Mouse (Mus musculus) hindbrain, embryonic 14.5 days (tissue): ENCODE results near the gene Tmem151a. TPM values are rescaled to one million over a fixed set of nuclear protein-coding genes. Genes with fewer than 3 reads are reported as not detected.

Experiments
- ATAC-seq: fragments of 200-750 bp; cut with Nextera tagmentation; 2 replicates; pipeline ENCODE4 v1.8.0; 2017; ENCODE audit warnings: moderate number of reproducible peaks, mild to moderate bottlenecking, moderate TSS enrichment, moderate library complexity; ENCODE audit not compliant: low FRiP score
- DNase-seq: peaks from one replicate; pipeline ENCODE4 v3.0.0-alpha.2; 2015; ENCODE audit warnings: low spot score
- H3K27ac ChIP-seq: fragments of 300-500 bp; sonication (generic); 2 replicates; pipeline ENCODE4 v1.5.1; 2014; ENCODE audit warnings: mild to moderate bottlenecking, moderate library complexity
- H3K27me3 ChIP-seq: fragments of 300-500 bp; sonication (generic); 2 replicates; pipeline ENCODE4 v1.6.1; 2014; ENCODE audit warnings: mild to moderate bottlenecking, low read length, mixed read lengths; ENCODE audit not compliant: control insufficient read depth, insufficient read depth
- H3K36me3 ChIP-seq: fragments of 300-500 bp; sonication (generic); replicated peaks from 2 replicates; pipeline ENCODE4 v1.6.1; 2014; ENCODE audit not compliant: control insufficient read depth, insufficient read depth
- H3K4me1 ChIP-seq: fragments of 300-500 bp; sonication (generic); replicated peaks from 2 replicates; pipeline ENCODE4 v1.6.1; 2014; ENCODE audit warnings: antibody characterized with exemption, low read length, mixed read lengths; ENCODE audit not compliant: control insufficient read depth, insufficient read depth
- H3K4me2 ChIP-seq: fragments of 300-500 bp; sonication (generic); replicated peaks from 2 replicates; pipeline ENCODE4 v1.6.1; 2014; ENCODE audit warnings: mild to moderate bottlenecking, moderate library complexity
- H3K4me3 ChIP-seq: fragments of 300-500 bp; sonication (generic); replicated peaks from 2 replicates; pipeline ENCODE4 v1.5.1; 2014; ENCODE audit warnings: mild to moderate bottlenecking, low read length
- H3K9ac ChIP-seq: fragments of 300-500 bp; sonication (generic); 2 replicates; pipeline ENCODE4 v1.6.1; 2014
- H3K9me3 ChIP-seq: fragments of 300-500 bp; sonication (generic); 2 replicates; pipeline ENCODE4 v1.6.1; 2016; ENCODE audit warnings: low read length; ENCODE audit not compliant: control insufficient read depth
- WGBS: fragments of 180-500 bp; shearing (Covaris S2); extraction: QIAGEN DNeasy Blood & Tissue Kit; methylation state at CpG from one replicate; pipeline ENCODE4 v1.1.7; 2014; 5-methylcytosine and 5-hydroxymethylcytosine counted together
- polyA plus RNA-seq: library from polyadenylated mRNA; unstranded; fragments of >200 nt; fragmentation: Nextera tagmentation; extraction: Ambion mirVana; gene quantifications from 2 replicates; pipeline ENCODE4 v1.2.1, GENCODE M21; 2014

Tmem151a gene
- polyA plus RNA-seq, 1 experiment from 2014 or later, result 20.7 TPM

DNA sequence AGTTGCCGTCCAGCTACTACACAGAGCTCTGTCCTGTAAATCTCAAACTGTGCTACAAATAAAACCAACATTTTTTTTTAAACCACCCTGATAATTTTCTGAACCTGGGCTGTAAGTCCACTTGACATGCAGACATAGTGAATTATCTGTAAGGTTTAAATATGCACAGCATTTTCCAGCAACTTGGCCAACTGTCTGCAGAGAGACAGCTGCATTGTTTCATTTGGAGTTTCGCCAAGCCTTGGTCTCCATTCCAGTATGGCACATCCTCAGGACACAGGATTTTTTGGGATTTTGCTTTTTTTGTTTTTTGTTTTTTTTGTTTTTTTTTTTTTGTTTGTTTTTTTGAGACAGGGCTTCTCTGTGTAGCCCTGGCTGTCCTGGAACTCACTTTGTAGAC lies 63.9 kb downstream of the Tmem151a start:
- H3K27me3 ChIP-seq, result no peaks in the 10 kb centered on the region
- WGBS, result 86% methylated on average over 2 of the region's 2 CpGs
- peak; percentile 33 for DNase-seq

More for the DNA sequence above, 63.9 kb downstream of the Tmem151a start:
- Histone ChIP-seq H3K4me3 (no peak overlapping the region), H3K27ac (no peak overlapping the region), H3K9me3 (no peaks in the 10 kb centered on the region), H3K9ac (no peak overlapping the region), H3K36me3 (peaks cover 1% of the 10 kb centered on the region; the same call in 1 of the 2 replicates), H3K4me1 (peaks cover 4% of the 10 kb centered on the region; the same call in 1 of the 2 replicates), H3K4me2 (no peak overlapping the region)
- no peak for ATAC-seq

Other genes with a start within 250 kb of the Tmem151a start
- gene Ccs, start 246.2 kb downstream of the Tmem151a start, polyA plus RNA-seq, result 31.9 and 41.4 TPM in 2 replicates
- gene Ccdc87, start 246.2 kb downstream of the Tmem151a start, polyA plus RNA-seq, result 0.71 and 0.81 TPM in 2 replicates
- gene Ctsf, start 230.4 kb downstream of the Tmem151a start, polyA plus RNA-seq, result 68.8 and 74.4 TPM in 2 replicates
- 2.9 and 3.2 TPM in 2 replicates for gene Actn3, start 207.6 kb downstream of the Tmem151a start, polyA plus RNA-seq
- 17.0 and 17.7 TPM in 2 replicates for gene Zdhhc24, start 206.9 kb downstream of the Tmem151a start, polyA plus RNA-seq
- gene Bbs1, start 178.9 kb downstream of the Tmem151a start, polyA plus RNA-seq, result 12.5 and 12.9 TPM in 2 replicates
- gene Dpp3, start 157.2 kb downstream of the Tmem151a start, polyA plus RNA-seq, result 90.7 and 95.7 TPM in 2 replicates
- 9.5 and 11.6 TPM in 2 replicates for gene Peli3, start 142.4 kb downstream of the Tmem151a start, polyA plus RNA-seq
- gene Mrpl11, start 123.4 kb downstream of the Tmem151a start, polyA plus RNA-seq, result 119 TPM in 2 replicates
- 0.23 and 0.31 TPM in 2 replicates for gene Npas4, start 95.2 kb downstream of the Tmem151a start, polyA plus RNA-seq
- gene Slc29a2, start 61.7 kb downstream of the Tmem151a start, polyA plus RNA-seq, result 9.9 and 10.7 TPM in 2 replicates
- gene B4gat1, start 46.7 kb downstream of the Tmem151a start, polyA plus RNA-seq, result 93.7 and 101 TPM in 2 replicates
- 1.4 and 1.9 TPM in 2 replicates for gene AC124502.3, start 46.6 kb downstream of the Tmem151a start, polyA plus RNA-seq
- 28.6 and 29.5 TPM in 2 replicates for gene Brms1, start 44.2 kb downstream of the Tmem151a start, polyA plus RNA-seq
- gene Rin1, start 35.0 kb downstream of the Tmem151a start, polyA plus RNA-seq, result 1.1 and 1.4 TPM in 2 replicates
- 23.8 and 26.4 TPM in 2 replicates for gene Cd248, start 17.5 kb downstream of the Tmem151a start, polyA plus RNA-seq
- gene Yif1a, start 3.0 kb upstream of the Tmem151a start, polyA plus RNA-seq, result 62.4 and 72.6 TPM in 2 replicates
- gene Cnih2, start 13.0 kb upstream of the Tmem151a start, polyA plus RNA-seq, result 485 and 502 TPM in 2 replicates
- 210 and 213 TPM in 2 replicates for gene Rab1b, start 21.5 kb upstream of the Tmem151a start, polyA plus RNA-seq
- 72.7 and 72.9 TPM in 2 replicates for gene Klc2, start 33.0 kb upstream of the Tmem151a start, polyA plus RNA-seq
- gene Pacs1, start 187.6 kb upstream of the Tmem151a start, polyA plus RNA-seq, result 54.3 and 59.7 TPM in 2 replicates
- 299 and 305 TPM in 2 replicates for gene Sf3b2, start 209.9 kb upstream of the Tmem151a start, polyA plus RNA-seq
- gene Gal3st3, start 212.8 kb upstream of the Tmem151a start, polyA plus RNA-seq, result 34.2 and 39.8 TPM in 2 replicates